Mouse (Mus musculus): Measurements from ENCODE around the gene Gatd1. TPM values are rescaled to one million over a fixed set of nuclear protein-coding genes. Genes with fewer than 3 reads are reported as not detected.

Gatd1 gene
- total RNA-seq, 1 experiment = 25.9 TPM

GRCm38 (mm10) chr7:141443828-141444237, 29.9 kb upstream of the Gatd1 start, which contains the start of gene Pidd1:
TSS of gene Pidd1 (minus strand) at chr7:141444025.
- H3K4me1 ChIP-seq (ENCODE audit: control insufficient read depth in 2 of 2, insufficient read depth in 2 of 2, low read length in 2 of 2, poor library complexity in 1 of 2) = peaks cover 0 to 15% of the 10 kb centered on the region in 2 experiments; a peak in 2 of 4 replicates
- DNase-seq (ENCODE audit: low read depth, low spot score) = peak; percentile 83
- in situ Hi-C loops (cut with MboI; ENCODE audit: low sequenced_read_pairs in 2 of 2, unreplicated experiment in 2 of 2) = no loop called here
- no peaks in the 10 kb centered on the region for H3K9me3 ChIP-seq (ENCODE audit: control insufficient read depth, insufficient read depth, low read depth, low read length)
- H3K36me3 ChIP-seq (ENCODE audit: control insufficient read depth, insufficient read depth, low read length, poor library complexity, severe bottlenecking) = peaks cover 47% of the 10 kb centered on the region
- H3K4me3 ChIP-seq (ENCODE audit: insufficient read depth in 1 of 2, low read depth in 1 of 2, low read length in 2 of 2, poor library complexity in 1 of 2, severe bottlenecking in 1 of 2) = peak within 1 kb of the TSS; percentile 61 to 89
- TF ChIP-seq HCFC1 (IDR thresholded peaks at IDR 0.05; ENCODE audit: borderline replicate concordance, insufficient read depth, low read length) = peak; percentile 56; the same call in 1 of the 2 replicates
- no peak for TF ChIP-seq ZNF384 (IDR thresholded peaks at IDR 0.05; ENCODE audit: low read depth, low read length)
- H3K9ac ChIP-seq (ENCODE audit: insufficient read depth, low read depth, low read length, poor library complexity, severe bottlenecking) = peak within 1 kb of the TSS; percentile 83
- peak within 1 kb of the TSS; percentile 14 for H3K27ac ChIP-seq (ENCODE audit: insufficient read depth, low read depth, low read length, poor library complexity, severe bottlenecking)

DNA sequence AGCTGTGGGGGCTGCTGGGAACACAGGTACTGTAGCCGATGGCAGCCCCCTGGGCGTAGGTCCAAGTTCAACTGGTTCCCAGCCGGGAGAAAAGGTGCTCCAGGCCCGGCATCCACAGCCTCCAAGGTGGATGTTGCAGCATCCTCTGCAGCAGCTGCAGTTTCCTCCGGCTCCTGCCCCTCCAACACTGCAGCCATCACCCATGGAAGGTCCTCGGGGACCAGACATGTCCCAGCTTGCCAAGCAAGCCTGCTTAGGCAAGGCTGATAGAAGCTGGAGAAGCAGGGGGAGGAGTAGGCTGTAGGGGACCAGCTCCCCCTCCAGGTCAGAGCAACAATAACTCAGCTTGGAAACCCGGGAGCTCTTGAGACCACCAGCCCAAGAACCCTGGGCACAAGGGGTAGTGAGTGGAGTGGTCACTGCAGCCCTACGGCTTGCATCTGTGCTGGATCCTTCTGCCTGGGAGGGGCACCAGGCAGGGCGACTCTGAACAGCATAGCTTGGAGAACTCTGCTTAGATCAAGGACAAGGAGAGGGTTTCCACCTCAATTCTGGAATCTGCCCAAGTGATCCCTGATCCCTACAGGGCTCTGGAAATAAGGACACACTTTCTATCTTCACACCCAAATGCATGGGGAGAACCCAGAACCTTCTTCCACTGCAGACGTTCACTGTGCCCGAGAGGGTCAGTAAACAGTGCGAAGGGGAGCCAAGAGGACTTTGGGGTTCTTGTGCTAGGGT, 29.3 kb upstream of the Gatd1 start:
- H3K27ac ChIP-seq (ENCODE audit: insufficient read depth, low read depth, low read length, poor library complexity, severe bottlenecking) = peak overlapping the region; percentile 14
- DNase-seq (ENCODE audit: low read depth, low spot score) = no peak
- H3K4me3 ChIP-seq (ENCODE audit: insufficient read depth in 1 of 2, low read depth in 1 of 2, low read length in 2 of 2, poor library complexity in 1 of 2, severe bottlenecking in 1 of 2) = peak overlapping the region; percentile 61 to 89
- H3K9me3 ChIP-seq (ENCODE audit: control insufficient read depth, insufficient read depth, low read depth, low read length) = no peaks in the 10 kb centered on the region
- peaks cover 47% of the 10 kb centered on the region for H3K36me3 ChIP-seq (ENCODE audit: control insufficient read depth, insufficient read depth, low read length, poor library complexity, severe bottlenecking)
- in situ Hi-C loops (cut with MboI; ENCODE audit: low sequenced_read_pairs in 2 of 2, unreplicated experiment in 2 of 2) = no loop called here
- peaks cover 0 to 15% of the 10 kb centered on the region in 2 experiments; a peak in 2 of 4 replicates for H3K4me1 ChIP-seq (ENCODE audit: control insufficient read depth in 2 of 2, insufficient read depth in 2 of 2, low read length in 2 of 2, poor library complexity in 1 of 2)
- TF ChIP-seq CHD2 (IDR thresholded peaks at IDR 0.05; ENCODE audit: low read depth, low read length) = no peak
- TF ChIP-seq ZNF384 (IDR thresholded peaks at IDR 0.05; ENCODE audit: low read depth, low read length) = no peak
- TF ChIP-seq HCFC1 (IDR thresholded peaks at IDR 0.05; ENCODE audit: borderline replicate concordance, insufficient read depth, low read length) = no peak
- no peak for TF ChIP-seq MAFK (IDR thresholded peaks at IDR 0.05; ENCODE audit: insufficient read depth, low read depth, low read length)
- TF ChIP-seq ZC3H11A (IDR thresholded peaks at IDR 0.05; ENCODE audit: borderline replicate concordance, low read depth, low read length) = no peak
- H3K9ac ChIP-seq (ENCODE audit: insufficient read depth, low read depth, low read length, poor library complexity, severe bottlenecking) = peak overlapping the region; percentile 83

GRCm38 (mm10) chr7:141442199-141442598, 28.3 kb upstream of the Gatd1 start:
- Histone ChIP-seq H3K4me1 (ENCODE audit: control insufficient read depth in 2 of 2, insufficient read depth in 2 of 2, low read length in 2 of 2, poor library complexity in 1 of 2) (peaks cover 0 to 15% of the 10 kb centered on the region in 2 experiments; a peak in 2 of 4 replicates), H3K4me3 (ENCODE audit: insufficient read depth in 1 of 2, low read depth in 1 of 2, low read length in 2 of 2, poor library complexity in 1 of 2, severe bottlenecking in 1 of 2) (peak overlapping the region; percentile 61 to 89), H3K27ac (ENCODE audit: insufficient read depth, low read depth, low read length, poor library complexity, severe bottlenecking) (no peak overlapping the region), H3K9ac (ENCODE audit: insufficient read depth, low read depth, low read length, poor library complexity, severe bottlenecking) (peak overlapping the region; percentile 83; the same call in 1 of the 2 replicates), H3K9me3 (ENCODE audit: control insufficient read depth, insufficient read depth, low read depth, low read length) (no peaks in the 10 kb centered on the region), H3K36me3 (ENCODE audit: control insufficient read depth, insufficient read depth, low read length, poor library complexity, severe bottlenecking) (peaks cover 48% of the 10 kb centered on the region)
- in situ Hi-C loops (cut with MboI; ENCODE audit: low sequenced_read_pairs in 2 of 2, unreplicated experiment in 2 of 2) = no loop called here
- DNase-seq (ENCODE audit: low read depth, low spot score) = no peak
- no peak for TF ChIP-seq CHD2 (IDR thresholded peaks at IDR 0.05; ENCODE audit: low read depth, low read length)

GRCm38 (mm10) chr7:141441460-141441859, 27.5 kb upstream of the Gatd1 start:
- Histone ChIP-seq H3K36me3 (ENCODE audit: control insufficient read depth, insufficient read depth, low read length, poor library complexity, severe bottlenecking) (peaks cover 48% of the 10 kb centered on the region), H3K4me1 (ENCODE audit: control insufficient read depth in 2 of 2, insufficient read depth in 2 of 2, low read length in 2 of 2, poor library complexity in 1 of 2) (peaks cover 3 to 16% of the 10 kb centered on the region in 2 experiments; a peak in 2 of 4 replicates), H3K4me3 (ENCODE audit: insufficient read depth in 1 of 2, low read depth in 1 of 2, low read length in 2 of 2, poor library complexity in 1 of 2, severe bottlenecking in 1 of 2) (no peak overlapping the region), H3K9ac (ENCODE audit: insufficient read depth, low read depth, low read length, poor library complexity, severe bottlenecking) (no peak overlapping the region), H3K27ac (ENCODE audit: insufficient read depth, low read depth, low read length, poor library complexity, severe bottlenecking) (no peak overlapping the region), H3K9me3 (ENCODE audit: control insufficient read depth, insufficient read depth, low read depth, low read length) (no peaks in the 10 kb centered on the region)
- TF ChIP-seq ZNF384 (IDR thresholded peaks at IDR 0.05; ENCODE audit: low read depth, low read length) = no peak
- no peak for TF ChIP-seq CHD2 (IDR thresholded peaks at IDR 0.05; ENCODE audit: low read depth, low read length)
- TF ChIP-seq MAFK (IDR thresholded peaks at IDR 0.05; ENCODE audit: insufficient read depth, low read depth, low read length) = no peak
- no peak for TF ChIP-seq ZC3H11A (IDR thresholded peaks at IDR 0.05; ENCODE audit: borderline replicate concordance, low read depth, low read length)
- TF ChIP-seq HCFC1 (IDR thresholded peaks at IDR 0.05; ENCODE audit: borderline replicate concordance, insufficient read depth, low read length) = no peak
- no peak for DNase-seq (ENCODE audit: low read depth, low spot score)
- in situ Hi-C loops (cut with MboI; ENCODE audit: low sequenced_read_pairs in 2 of 2, unreplicated experiment in 2 of 2) = no loop called here
